Mouse (Mus musculus) limb, embryonic 12.5 days (tissue): ENCODE measurements around the gene Aqp3. TPM values are rescaled to one million over a fixed set of nuclear protein-coding genes. Genes with fewer than 3 reads are reported as not detected.

Source experiments
- ATAC-seq: fragments of 200-750 bp; cut with Nextera tagmentation; 2 replicates; pipeline ENCODE4 v1.8.0; 2017; ENCODE audit warnings: low read depth, moderate TSS enrichment; ENCODE audit not compliant: insufficient number of reproducible peaks, insufficient read depth, low FRiP score, low TSS enrichment
- H3K27ac ChIP-seq: fragments of 300-500 bp; sonication (generic); 2 replicates; pipeline ENCODE4 v1.5.1; 2016; ENCODE audit warnings: mild to moderate bottlenecking, moderate library complexity
- H3K27me3 ChIP-seq: fragments of 300-500 bp; sonication (generic); 2 replicates; pipeline ENCODE4 v1.6.1; 2016; ENCODE audit warnings: mild to moderate bottlenecking, moderate library complexity
- H3K36me3 ChIP-seq: fragments of 300-500 bp; sonication (generic); 2 replicates; pipeline ENCODE4 v1.6.1; 2016; ENCODE audit warnings: mild to moderate bottlenecking, moderate library complexity
- H3K4me1 ChIP-seq: fragments of 300-500 bp; sonication (generic); replicated peaks from 2 replicates; pipeline ENCODE4 v1.6.1; 2016
- H3K4me2 ChIP-seq: fragments of 300-500 bp; sonication (generic); 2 replicates; pipeline ENCODE4 v1.6.1; 2016; ENCODE audit warnings: mild to moderate bottlenecking, moderate library complexity
- H3K4me3 ChIP-seq: fragments of 300-500 bp; sonication (generic); replicated peaks from 2 replicates; pipeline ENCODE4 v1.5.1; 2016; ENCODE audit warnings: mild to moderate bottlenecking
- H3K9ac ChIP-seq: fragments of 300-500 bp; sonication (generic); replicated peaks from 2 replicates; pipeline ENCODE4 v1.6.1; 2016; ENCODE audit warnings: mild to moderate bottlenecking, moderate library complexity
- H3K9me3 ChIP-seq: fragments of 300-500 bp; sonication (generic); 2 replicates; pipeline ENCODE4 v1.6.1; 2016; ENCODE audit warnings: mild to moderate bottlenecking, moderate library complexity
- WGBS: fragments of 180-500 bp; shearing (Covaris S2); methylation state at CpG from one replicate; pipeline ENCODE4 v1.1.7; 2016; 5-methylcytosine and 5-hydroxymethylcytosine counted together
- polyA plus RNA-seq: library from polyadenylated mRNA; unstranded; fragments of >200 nt; fragmentation: Nextera tagmentation; extraction: Ambion mirVana; gene quantifications from 2 replicates; pipeline ENCODE4 v1.2.1, GENCODE M21; 2016

The Aqp3 gene
- polyA plus RNA-seq, 1 experiment from 2014 or later = 1.0 TPM

DNA sequence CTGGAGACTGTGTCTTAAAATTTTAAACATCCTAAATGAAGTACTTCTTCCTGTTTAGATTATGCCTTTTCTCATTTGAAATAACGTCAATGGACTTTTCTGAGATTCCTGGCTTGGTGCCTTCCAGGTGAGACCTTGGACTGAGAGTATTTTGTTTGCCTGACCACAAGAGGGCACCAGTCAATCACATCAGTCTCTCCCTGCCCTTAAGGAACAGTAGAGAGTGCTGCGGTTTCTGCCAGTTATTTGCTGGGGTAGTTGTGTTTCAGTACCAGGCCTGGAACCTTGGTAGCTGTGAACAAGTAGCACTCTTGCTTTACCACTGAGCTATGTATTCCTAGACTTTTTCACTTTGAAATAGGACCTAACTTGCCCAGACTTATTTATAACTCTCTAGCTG, 31.4 kb upstream of the Aqp3 start:
- Histone ChIP-seq H3K27me3 (no peaks in the 10 kb centered on the region), H3K9ac (no peak overlapping the region), H3K4me2 (no peak overlapping the region), H3K9me3 (no peaks in the 10 kb centered on the region), H3K27ac (no peak overlapping the region), H3K4me3 (no peak overlapping the region), H3K36me3 (no peaks in the 10 kb centered on the region), H3K4me1 (peaks cover 2% of the 10 kb centered on the region)
- no peak for ATAC-seq
- 8% methylated on average over 2 of the region's 2 CpGs for WGBS

DNA sequence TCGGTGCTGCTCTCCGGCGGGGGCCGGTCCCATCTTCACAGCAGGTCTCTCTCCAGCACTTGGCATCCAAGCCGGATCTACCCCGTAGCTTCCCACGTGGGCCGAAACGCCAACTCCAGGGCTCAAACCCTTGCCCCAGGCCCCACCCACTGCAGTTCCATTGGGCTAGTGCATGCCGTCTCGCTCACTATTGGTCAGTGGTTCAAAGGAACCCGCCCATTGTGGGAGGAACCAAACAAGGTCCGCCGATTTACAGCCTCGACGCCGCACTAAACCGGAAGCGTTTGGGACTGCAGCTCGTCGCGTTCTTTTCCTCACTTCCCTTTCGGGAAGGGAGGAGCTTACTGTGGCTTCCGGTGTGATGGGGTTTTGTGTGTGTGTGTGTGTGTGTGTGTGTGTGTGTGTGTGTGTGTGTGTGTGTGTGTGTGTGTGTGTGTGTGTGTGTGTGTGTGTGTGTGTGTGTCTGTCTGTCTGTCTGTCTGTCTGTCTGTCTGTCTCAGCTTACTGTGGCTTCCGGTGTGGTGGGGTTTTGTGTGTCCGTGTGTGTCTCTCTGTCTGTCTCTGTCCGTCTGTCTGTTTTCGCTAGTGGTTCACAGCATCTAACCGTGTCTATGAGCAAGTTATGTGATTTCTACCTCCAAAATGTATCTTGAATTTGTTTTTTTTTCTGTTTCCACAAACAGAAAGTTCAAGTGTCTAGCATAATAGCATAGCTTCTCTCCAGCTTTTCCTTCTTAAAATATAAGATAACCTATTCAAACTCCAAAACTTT, 26.4 kb upstream of the Aqp3 start, which contains the start of gene Nol6:
Gene Nol6 (minus strand): TSS at position 276 of the 772 bp plus-strand sequence.
- 2% methylated on average over 29 of the region's 29 CpGs for WGBS
- Histone ChIP-seq H3K4me1 (peaks cover 10% of the 10 kb centered on the region), H3K9ac (peak within 1 kb of the TSS; percentile 57), H3K27ac (no peak within 1 kb of the TSS), H3K27me3 (no peaks in the 10 kb centered on the region), H3K4me2 (peak within 1 kb of the TSS; percentile 90), H3K9me3 (no peaks in the 10 kb centered on the region), H3K36me3 (peaks cover 33% of the 10 kb centered on the region), H3K4me3 (peak within 1 kb of the TSS; percentile 72)
- ATAC-seq = peak; percentile 99

DNA sequence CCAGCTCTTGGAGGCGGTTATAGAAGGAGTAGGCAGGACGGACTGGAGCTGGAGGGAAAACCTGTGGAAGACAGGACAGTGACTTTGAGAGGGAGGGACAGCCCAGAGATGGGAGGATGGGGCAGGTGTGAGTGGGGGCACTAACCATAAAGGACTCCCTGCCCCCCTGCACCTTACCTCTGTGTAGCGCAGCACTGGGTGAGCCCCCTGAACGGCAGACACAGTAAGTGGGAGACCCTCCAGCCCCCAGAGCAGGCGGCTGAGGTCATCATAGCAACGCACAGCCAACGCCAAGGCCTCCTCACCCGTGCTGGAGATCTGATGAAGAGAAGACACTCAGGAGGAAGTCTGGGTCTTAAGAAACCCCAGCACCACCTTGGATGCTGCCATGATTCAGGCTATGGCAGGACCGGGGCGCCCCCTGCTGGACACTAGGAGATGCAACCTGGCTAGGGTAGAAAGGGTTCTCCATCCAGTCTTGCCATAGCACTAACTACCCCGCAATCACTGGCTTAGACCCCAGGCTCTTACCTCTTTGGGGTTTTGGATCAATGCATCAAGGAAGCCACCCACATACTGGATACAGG, 20.8 kb upstream of the Aqp3 start:
- Histone ChIP-seq H3K4me2 (no peak overlapping the region), H3K4me1 (peaks cover 10% of the 10 kb centered on the region), H3K27me3 (no peaks in the 10 kb centered on the region), H3K9me3 (no peaks in the 10 kb centered on the region), H3K36me3 (peaks cover 89% of the 10 kb centered on the region), H3K9ac (no peak overlapping the region), H3K27ac (no peak overlapping the region), H3K4me3 (no peak overlapping the region)
- 72% methylated on average over 11 of the region's 11 CpGs for WGBS
- peak; percentile 40; the same call in 1 of the 2 replicates for ATAC-seq

DNA sequence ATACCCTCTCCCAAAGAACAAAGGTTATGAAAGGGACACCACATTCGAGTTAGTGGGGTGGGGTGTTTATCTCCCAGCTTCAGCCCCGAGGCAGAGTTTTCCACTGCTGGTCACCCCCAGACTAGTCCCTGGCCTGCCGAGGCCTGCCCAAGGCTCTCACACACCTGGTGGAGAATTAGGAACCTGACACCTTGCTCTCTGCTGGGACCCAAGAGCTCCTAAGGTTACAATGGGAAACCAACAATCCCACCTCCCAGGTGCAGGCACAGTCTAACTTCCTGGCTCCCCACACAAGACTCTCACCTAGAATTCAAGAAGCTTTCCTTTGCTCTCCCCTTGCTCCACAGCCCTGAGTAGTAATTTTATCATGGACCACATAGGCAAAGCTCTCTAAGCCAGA, 18.8 kb upstream of the Aqp3 start:
- H3K4me3 ChIP-seq = no peak overlapping the region
- H3K9ac ChIP-seq = no peak overlapping the region
- no peak overlapping the region for H3K27ac ChIP-seq
- no peaks in the 10 kb centered on the region for H3K4me1 ChIP-seq
- peaks cover 83% of the 10 kb centered on the region for H3K36me3 ChIP-seq
- H3K4me2 ChIP-seq = no peak overlapping the region
- H3K27me3 ChIP-seq = no peaks in the 10 kb centered on the region
- H3K9me3 ChIP-seq = no peaks in the 10 kb centered on the region
- no peak for ATAC-seq
- WGBS = 73% methylated on average over 3 of the region's 3 CpGs

DNA sequence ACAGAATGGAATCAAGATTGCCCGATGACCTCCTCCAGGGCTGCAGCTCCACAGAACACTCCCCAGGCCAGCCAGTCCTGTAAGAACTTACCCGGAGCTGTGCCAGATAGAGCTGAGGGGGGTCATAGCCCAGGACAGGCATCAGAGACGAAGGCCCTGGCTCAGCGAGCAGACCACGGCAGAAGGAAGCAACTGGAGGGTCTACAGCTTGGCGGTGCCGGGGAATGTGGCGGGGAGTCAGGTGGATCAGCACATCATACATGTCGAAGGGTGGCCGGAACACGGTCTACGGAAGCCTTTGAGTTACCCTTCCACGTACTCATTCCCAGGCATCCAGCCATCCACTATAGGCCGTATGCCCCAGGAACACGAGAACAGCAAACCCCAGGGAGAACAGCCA, 17.8 kb upstream of the Aqp3 start:
- WGBS = 92% methylated on average over 15 of the region's 15 CpGs
- H3K36me3 ChIP-seq = peaks cover 73% of the 10 kb centered on the region
- no peaks in the 10 kb centered on the region for H3K27me3 ChIP-seq
- no peaks in the 10 kb centered on the region for H3K9me3 ChIP-seq
- no peak overlapping the region for H3K27ac ChIP-seq
- no peak overlapping the region for H3K4me3 ChIP-seq
- no peaks in the 10 kb centered on the region for H3K4me1 ChIP-seq
- no peak overlapping the region for H3K4me2 ChIP-seq
- no peak overlapping the region for H3K9ac ChIP-seq
- ATAC-seq = no peak

DNA sequence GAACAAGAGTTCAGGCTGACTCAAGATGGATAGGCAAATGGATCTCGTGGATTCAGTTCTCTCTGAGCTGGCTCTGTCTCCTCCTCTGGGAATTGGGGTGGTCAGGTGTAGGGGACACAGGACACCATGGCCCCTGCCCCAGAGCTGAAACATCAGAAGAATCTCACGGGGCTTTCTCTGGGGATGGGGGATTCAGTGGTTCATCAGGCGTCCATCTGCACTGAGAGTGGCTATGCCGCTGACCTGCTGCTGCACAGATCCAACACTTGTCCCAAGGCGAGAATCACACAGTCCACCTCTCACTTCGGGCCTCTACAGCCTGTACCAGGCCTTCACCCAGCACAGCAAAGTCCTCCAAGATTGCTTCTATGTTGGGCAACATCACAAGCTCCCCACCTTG, 17.1 kb upstream of the Aqp3 start:
- Histone ChIP-seq H3K27me3 (no peaks in the 10 kb centered on the region), H3K36me3 (peaks cover 65% of the 10 kb centered on the region), H3K4me3 (no peak overlapping the region), H3K4me2 (no peak overlapping the region), H3K9ac (no peak overlapping the region), H3K4me1 (no peaks in the 10 kb centered on the region), H3K27ac (no peak overlapping the region), H3K9me3 (no peaks in the 10 kb centered on the region)
- WGBS = 88% methylated on average over 6 of the region's 6 CpGs
- no peak for ATAC-seq

DNA sequence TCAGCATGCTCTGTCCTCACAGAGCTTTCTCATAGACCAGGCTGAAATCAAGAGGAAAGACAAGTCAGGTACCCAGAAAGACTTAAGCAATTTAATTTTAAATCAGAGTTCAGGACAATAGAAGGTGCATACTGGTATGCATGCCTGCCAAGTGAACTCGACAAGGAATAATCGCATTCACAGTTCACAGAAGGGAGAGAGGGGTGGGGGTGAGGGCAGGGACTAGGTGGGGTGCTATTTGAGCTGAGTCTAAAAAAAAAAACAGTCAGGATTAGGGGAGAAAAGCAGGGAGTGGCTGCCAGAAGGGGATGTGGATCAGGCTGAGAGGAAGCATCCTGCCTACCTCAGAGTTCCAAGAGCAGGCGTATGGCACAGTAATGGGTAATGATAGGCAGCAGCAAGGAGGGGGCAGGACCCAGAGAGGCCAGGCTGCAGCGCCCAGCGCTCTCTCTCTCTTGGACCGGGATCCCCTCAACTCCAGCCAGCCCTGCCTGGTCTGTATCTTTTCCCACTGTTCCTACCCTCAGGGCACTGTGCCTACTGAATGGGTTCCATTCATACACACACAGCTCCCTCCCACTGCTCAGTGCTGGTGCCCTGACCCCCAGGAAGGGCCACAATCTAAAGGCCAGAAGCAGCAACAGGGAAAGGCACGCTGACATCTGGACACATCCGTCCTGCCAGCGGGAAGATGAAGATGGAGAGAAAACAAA, 16.5 kb upstream of the Aqp3 start:
- H3K36me3 ChIP-seq = peaks cover 60% of the 10 kb centered on the region
- H3K4me3 ChIP-seq = no peak overlapping the region
- no peaks in the 10 kb centered on the region for H3K9me3 ChIP-seq
- H3K27me3 ChIP-seq = no peaks in the 10 kb centered on the region
- whole genome bisulfite sequencing = 89% methylated on average over 9 of the region's 9 CpGs
- no peak overlapping the region for H3K4me2 ChIP-seq
- H3K9ac ChIP-seq = no peak overlapping the region
- H3K27ac ChIP-seq = no peak overlapping the region
- no peak for ATAC-seq
- no peaks in the 10 kb centered on the region for H3K4me1 ChIP-seq

DNA sequence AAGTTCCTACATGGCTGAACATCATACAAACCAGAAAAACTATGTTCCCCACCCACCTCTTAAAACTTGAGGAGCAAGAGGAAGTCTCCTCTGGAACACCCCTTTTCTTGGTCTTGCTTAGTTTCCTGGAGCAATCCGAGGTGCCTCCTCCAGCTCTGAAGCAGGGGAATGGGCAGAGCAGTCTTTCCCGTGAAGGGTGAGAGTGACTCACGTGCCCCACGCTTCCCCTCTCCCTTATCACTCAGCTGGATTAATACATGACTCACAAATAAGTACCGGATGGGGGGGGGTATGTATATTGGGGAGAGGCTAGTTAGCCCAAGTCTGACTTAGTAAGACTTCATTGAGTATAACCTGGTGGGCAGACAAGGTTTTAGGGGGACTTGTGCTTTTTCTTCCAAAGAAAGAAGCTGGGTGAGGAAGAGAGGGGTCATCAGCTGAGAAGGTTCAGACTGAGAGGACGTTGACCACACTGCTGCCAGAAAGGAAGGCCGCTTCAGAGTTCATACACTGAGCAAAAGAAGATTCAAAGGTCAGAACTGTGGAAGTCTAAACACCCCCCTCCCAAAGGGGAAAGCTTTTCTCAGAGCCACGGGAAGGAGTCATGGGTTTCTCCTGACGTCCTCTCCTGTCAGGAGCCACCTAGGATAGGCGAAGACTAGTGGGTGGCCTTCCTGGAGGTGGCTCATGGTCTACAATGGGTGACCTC, 10.9 kb upstream of the Aqp3 start:
- no peak for ATAC-seq
- H3K36me3 ChIP-seq = peaks cover 3% of the 10 kb centered on the region

DNA sequence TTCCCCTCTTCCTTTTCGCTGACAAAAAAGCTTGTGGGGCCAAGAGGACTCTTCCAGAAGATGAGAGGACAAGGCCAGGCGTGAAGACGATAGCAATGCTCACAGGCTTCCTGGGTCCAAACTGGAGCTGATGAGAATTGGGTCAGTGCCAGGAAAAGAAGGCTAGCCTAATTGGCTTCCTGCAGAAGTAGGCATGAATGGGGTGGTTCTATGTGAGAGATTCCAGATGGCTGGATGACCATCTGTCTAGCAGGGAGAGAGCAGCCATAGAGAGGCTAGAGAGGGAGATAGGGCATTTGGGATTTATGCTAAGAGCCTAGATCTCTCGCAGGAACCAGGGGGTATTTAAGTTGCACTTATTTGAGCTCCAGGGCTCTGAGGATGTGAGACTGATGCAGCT, 9.5 kb upstream of the Aqp3 start:
- H3K27me3 ChIP-seq = no peaks in the 10 kb centered on the region
- H3K27ac ChIP-seq = no peak overlapping the region
- no peak for ATAC-seq
- H3K36me3 ChIP-seq = no peaks in the 10 kb centered on the region
- no peaks in the 10 kb centered on the region for H3K4me1 ChIP-seq
- no peaks in the 10 kb centered on the region for H3K9me3 ChIP-seq
- no peak overlapping the region for H3K4me3 ChIP-seq
- WGBS = 72% methylated on average over 4 of the region's 4 CpGs
- no peak overlapping the region for H3K4me2 ChIP-seq
- 0 out of 2 replicates have a peak overlapping the region, but pooled peaks have one; percentile 12 for H3K9ac ChIP-seq

More for the DNA sequence above, 10.9 kb upstream of the Aqp3 start:
- H3K9me3 ChIP-seq = no peaks in the 10 kb centered on the region
- H3K9ac ChIP-seq = no peak overlapping the region
- H3K4me2 ChIP-seq = no peak overlapping the region
- no peaks in the 10 kb centered on the region for H3K27me3 ChIP-seq
- H3K27ac ChIP-seq = no peak overlapping the region
- WGBS = 84% methylated on average over 10 of the region's 10 CpGs
- no peak overlapping the region for H3K4me3 ChIP-seq
- H3K4me1 ChIP-seq = no peaks in the 10 kb centered on the region

DNA sequence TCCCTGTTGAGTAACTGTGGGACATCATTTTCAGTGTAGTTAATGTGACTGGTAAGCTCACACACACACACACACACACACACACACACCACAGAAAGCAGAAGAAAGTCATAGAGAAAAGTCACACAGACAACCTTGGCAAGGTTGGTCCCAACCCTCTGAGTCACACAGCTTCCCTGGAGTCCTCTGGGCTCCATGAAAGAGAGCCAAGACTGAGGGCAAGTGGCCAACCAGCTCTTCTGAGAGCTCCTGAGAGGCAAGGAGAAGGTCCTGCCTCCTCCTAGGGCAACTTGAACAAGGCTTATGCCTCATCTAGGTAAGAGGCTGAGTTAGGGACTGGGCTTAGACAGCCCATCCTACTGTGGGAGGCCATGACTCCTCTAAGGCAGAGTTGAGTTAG, 4.9 kb upstream of the Aqp3 start:
- no peak overlapping the region for H3K27ac ChIP-seq
- H3K36me3 ChIP-seq = no peaks in the 10 kb centered on the region
- H3K4me1 ChIP-seq = peaks cover 8% of the 10 kb centered on the region
- no peak for ATAC-seq
- H3K9ac ChIP-seq = no peak overlapping the region
- H3K9me3 ChIP-seq = no peaks in the 10 kb centered on the region
- H3K4me2 ChIP-seq = no peak overlapping the region
- peaks cover 19% of the 10 kb centered on the region for H3K27me3 ChIP-seq
- H3K4me3 ChIP-seq = no peak overlapping the region

DNA sequence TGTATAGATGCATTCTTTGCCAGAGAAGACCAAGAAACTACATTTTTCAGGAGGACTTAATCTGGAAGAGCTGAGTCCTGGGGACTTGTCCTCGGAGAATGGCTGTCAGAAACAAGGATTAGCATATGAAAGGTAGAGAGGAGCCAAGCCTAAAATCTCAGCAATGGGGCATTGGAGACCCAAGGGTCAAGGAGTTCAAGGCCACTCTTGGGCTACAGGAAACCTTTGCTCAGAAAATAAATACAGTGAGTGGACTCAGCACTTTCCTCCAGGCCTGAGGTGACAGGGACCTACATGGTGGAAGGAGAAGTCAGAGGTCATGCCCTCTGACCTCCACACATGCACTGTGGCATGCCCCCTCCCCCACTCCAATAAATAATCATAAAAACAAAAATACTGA, 3.0 kb upstream of the Aqp3 start:
- Histone ChIP-seq H3K36me3 (no peaks in the 10 kb centered on the region), H3K27me3 (peaks cover 38% of the 10 kb centered on the region), H3K4me1 (peaks cover 22% of the 10 kb centered on the region), H3K9me3 (no peaks in the 10 kb centered on the region), H3K4me3 (no peak overlapping the region), H3K27ac (no peak overlapping the region), H3K9ac (no peak overlapping the region), H3K4me2 (no peak overlapping the region)
- ATAC-seq = no peak
- whole genome bisulfite sequencing = 44% methylated on average over 1 of the region's 1 CpGs
